Mouse (Mus musculus) lung, adult 18-20 months (tissue): ENCODE results near the gene Smim24.
A peak's percentile ranks its signal among the peaks of the same experiment; 100 is the strongest.

Experiments used
- DNase-seq, 2 experiments: peaks; one replicate each; pipeline ENCODE4 v3.0.0; 2022; ENCODE audit warnings: mixed read lengths in 2 of 2

Gene Smim24

GRCm38 (mm10) chr10:81410981-81411380, 18.1 kb downstream of the Smim24 start:
- DNase-seq: no peak

GRCm38 (mm10) chr10:81411471-81412400, 18.9 kb downstream of the Smim24 start:
- peak; percentile 79 to 86 for DNase-seq

GRCm38 (mm10) chr10:81412586-81413309, 19.9 kb downstream of the Smim24 start:
- no peak for DNase-seq

GRCm38 (mm10) chr10:81413310-81414261, 20.7 kb downstream of the Smim24 start:
- peak; percentile 89 to 94 for DNase-seq

GRCm38 (mm10) chr10:81414682-81415081, 21.8 kb downstream of the Smim24 start:
- DNase-seq: peak in 1 of 2 experiments; percentile 77

GRCm38 (mm10) chr10:81415146-81415545, 22.3 kb downstream of the Smim24 start:
- DNase-seq: no peak

GRCm38 (mm10) chr10:81415549-81416310, 22.9 kb downstream of the Smim24 start:
- no peak for DNase-seq

- DNase-seq: peak; percentile 84 to 89
Observed at GRCm38 (mm10) chr10:81416581-81417226, 23.9 kb downstream of the Smim24 start.

GRCm38 (mm10) chr10:81417227-81418215, 24.7 kb downstream of the Smim24 start:
- DNase-seq: peak in 1 of 2 experiments; percentile 55

- DNase-seq: peak in 1 of 2 experiments; percentile 5
Observed at GRCm38 (mm10) chr10:81418216-81419070, 25.6 kb downstream of the Smim24 start.

GRCm38 (mm10) chr10:81419111-81419928, 26.5 kb downstream of the Smim24 start:
- DNase-seq: peak; percentile 1 to 2

GRCm38 (mm10) chr10:81420191-81420767, 27.4 kb downstream of the Smim24 start:
- peak; percentile 9 to 17 for DNase-seq

- peak in 1 of 2 experiments; percentile 3 for DNase-seq
Observed at GRCm38 (mm10) chr10:81421041-81421796, 28.4 kb downstream of the Smim24 start.

GRCm38 (mm10) chr10:81421797-81422100, 28.9 kb downstream of the Smim24 start:
- DNase-seq: peak; percentile 7 to 13

- DNase-seq: peak; percentile 70 to 78
Observed at GRCm38 (mm10) chr10:81422191-81422590, 29.3 kb downstream of the Smim24 start.

GRCm38 (mm10) chr10:81422661-81423217, 29.9 kb downstream of the Smim24 start:
- no peak for DNase-seq
